Mouse (Mus musculus) common myeloid progenitor, adult 5-6 weeks (primary cell): ENCODE data around the gene Smc4. TPM values are rescaled to one million over a fixed set of nuclear protein-coding genes. Genes with fewer than 3 reads are reported as not detected.

Experiments
- total RNA-seq: library from RNA; stranded (forward); fragments of 200-1000, 187-1606 nt; gene quantifications from 2 replicates; pipeline ENCODE4 v1.2.3, GENCODE M21; 2017

Smc4 gene
- total RNA-seq, 1 experiment from 2014 or later = 854 TPM

Other genes starting within 250 kb of the Smc4 start
- 0.09 TPM in 1 of 2 replicates, not detected in the other for gene 1110032F04Rik, start 135.2 kb upstream of the Smc4 start, total RNA-seq
- 23.0 and 23.9 TPM in 2 replicates for gene Ift80, start 168 bp upstream of the Smc4 start, total RNA-seq
- gene Trim59, start 40.0 kb downstream of the Smc4 start, total RNA-seq = 30.8 and 46.2 TPM in 2 replicates
- gene Kpna4, start 122.4 kb downstream of the Smc4 start, total RNA-seq = 52.9 and 65.0 TPM in 2 replicates
- not detected in 2 replicates for gene Arl14, start 217.7 kb downstream of the Smc4 start, total RNA-seq